Mouse (Mus musculus): ENCODE results near the gene Rhof.

- TF ChIP-seq POLR2A (IDR thresholded peaks at IDR 0.05; ENCODE audit: insufficient read length, low read depth) (peak; percentile 58), MAX (IDR thresholded peaks at IDR 0.05; ENCODE audit: low read depth) (peak; percentile 78), SRF (IDR thresholded peaks at IDR 0.05; ENCODE audit: control insufficient read depth, insufficient read length, low read depth) (no peak)
Observed at GRCm38 (mm10) chr5:123136361-123137043, 4.0 kb upstream of the Rhof start.

Measured in myocyte (in vitro differentiated cells).